Mouse (Mus musculus) erythroblast, embryonic 14.5 days (primary cell): ENCODE results near the gene Tmem131. TPM values are rescaled to one million over a fixed set of nuclear protein-coding genes. Genes with fewer than 3 reads are reported as not detected.

ENCODE experiments used
- H3K27me3 ChIP-seq: 2 replicates; pipeline ENCODE4 v1.6.1; 2012; ENCODE audit warnings: inconsistent platforms; ENCODE audit not compliant: control insufficient read depth
- H3K36me3 ChIP-seq: 2 replicates; pipeline ENCODE4 v1.6.1; 2012; ENCODE audit warnings: mild to moderate bottlenecking, inconsistent platforms; ENCODE audit not compliant: control insufficient read depth
- H3K4me1 ChIP-seq: 2 replicates; pipeline ENCODE4 v1.6.1; 2012; ENCODE audit warnings: inconsistent platforms; ENCODE audit not compliant: control insufficient read depth
- H3K4me3 ChIP-seq: replicated peaks from 2 replicates; pipeline ENCODE3; 2012; ENCODE audit warnings: moderate library complexity, mild to moderate bottlenecking, inconsistent platforms
- H3K9me3 ChIP-seq: 2 replicates; pipeline ENCODE4 v1.6.1; 2012; ENCODE audit warnings: low read length, inconsistent platforms, mixed read lengths; ENCODE audit not compliant: control insufficient read depth
- GATA1 ChIP-seq: IDR thresholded peaks from 2 replicates; pipeline ENCODE4 v1.6.1; 2012; ENCODE audit warnings: low read length, inconsistent platforms, mixed read lengths
- TAL1 ChIP-seq: IDR thresholded peaks from 3 replicates; pipeline ENCODE4 v1.6.1; 2012; ENCODE audit warnings: low read length, inconsistent platforms, mixed read lengths
- polyA plus RNA-seq: library from polyadenylated mRNA; stranded (reverse); fragments of >175 nt; gene quantifications from 2 replicates; pipeline ENCODE4 v1.2.3, GENCODE M21; 2012

The Tmem131 gene
- polyA plus RNA-seq, 1 experiment: 7.8 TPM

- TF ChIP-seq GATA1 (no peak), TAL1 (no peak)
- Histone ChIP-seq H3K9me3 (no peaks in the 10 kb centered on the region), H3K27me3 (no peaks in the 10 kb centered on the region), H3K4me3 (no peak overlapping the region), H3K36me3 (peaks cover 100% of the 10 kb centered on the region), H3K4me1 (no peaks in the 10 kb centered on the region)
Measured at GRCm38 (mm10) chr1:36814271-36814903, 129.1 kb downstream of the Tmem131 start.

GRCm38 (mm10) chr1:36813415-36813814 lies 130.1 kb downstream of the Tmem131 start:
- TF ChIP-seq TAL1 (no peak), GATA1 (no peak)
- Histone ChIP-seq H3K36me3 (peaks cover 100% of the 10 kb centered on the region), H3K9me3 (no peaks in the 10 kb centered on the region), H3K27me3 (no peaks in the 10 kb centered on the region), H3K4me3 (no peak overlapping the region), H3K4me1 (no peaks in the 10 kb centered on the region)

GRCm38 (mm10) chr1:36811806-36812205 lies 131.7 kb downstream of the Tmem131 start:
- no peaks in the 10 kb centered on the region for H3K4me1 ChIP-seq
- H3K9me3 ChIP-seq: no peaks in the 10 kb centered on the region
- no peak for TF ChIP-seq GATA1
- no peak for TF ChIP-seq TAL1
- peaks cover 100% of the 10 kb centered on the region for H3K36me3 ChIP-seq
- H3K4me3 ChIP-seq: no peak overlapping the region
- no peaks in the 10 kb centered on the region for H3K27me3 ChIP-seq

- no peaks in the 10 kb centered on the region for H3K9me3 ChIP-seq
- no peaks in the 10 kb centered on the region for H3K27me3 ChIP-seq
- no peak for TF ChIP-seq TAL1
- no peak for TF ChIP-seq GATA1
- H3K4me3 ChIP-seq: no peak overlapping the region
- H3K36me3 ChIP-seq: peaks cover 100% of the 10 kb centered on the region
- H3K4me1 ChIP-seq: no peaks in the 10 kb centered on the region
Measured at GRCm38 (mm10) chr1:36807782-36808565, 135.5 kb downstream of the Tmem131 start.

- Histone ChIP-seq H3K9me3 (no peaks in the 10 kb centered on the region), H3K36me3 (peaks cover 97% of the 10 kb centered on the region), H3K27me3 (no peaks in the 10 kb centered on the region), H3K4me1 (no peaks in the 10 kb centered on the region), H3K4me3 (no peak overlapping the region)
- TF ChIP-seq TAL1 (no peak), GATA1 (no peak)
Measured at GRCm38 (mm10) chr1:36807086-36807485, 136.4 kb downstream of the Tmem131 start.

GRCm38 (mm10) chr1:36806181-36806905 lies 137.1 kb downstream of the Tmem131 start:
- no peaks in the 10 kb centered on the region for H3K27me3 ChIP-seq
- H3K4me3 ChIP-seq: no peak overlapping the region
- no peaks in the 10 kb centered on the region for H3K9me3 ChIP-seq
- H3K36me3 ChIP-seq: peaks cover 97% of the 10 kb centered on the region
- TF ChIP-seq GATA1 (no peak), TAL1 (no peak)
- H3K4me1 ChIP-seq: no peaks in the 10 kb centered on the region

GRCm38 (mm10) chr1:36804833-36805232 lies 138.6 kb downstream of the Tmem131 start:
- Histone ChIP-seq H3K9me3 (no peaks in the 10 kb centered on the region), H3K36me3 (peaks cover 97% of the 10 kb centered on the region), H3K27me3 (no peaks in the 10 kb centered on the region), H3K4me3 (no peak overlapping the region), H3K4me1 (no peaks in the 10 kb centered on the region)
- no peak for TF ChIP-seq GATA1

- no peak for TF ChIP-seq GATA1
- TF ChIP-seq TAL1: no peak
- H3K36me3 ChIP-seq: peaks cover 97% of the 10 kb centered on the region
- no peaks in the 10 kb centered on the region for H3K27me3 ChIP-seq
- H3K4me3 ChIP-seq: no peak overlapping the region
- H3K4me1 ChIP-seq: no peaks in the 10 kb centered on the region
- H3K9me3 ChIP-seq: no peaks in the 10 kb centered on the region
Measured at GRCm38 (mm10) chr1:36804259-36804658, 139.2 kb downstream of the Tmem131 start.

- Histone ChIP-seq H3K4me3 (no peak overlapping the region), H3K9me3 (no peaks in the 10 kb centered on the region), H3K36me3 (peaks cover 97% of the 10 kb centered on the region), H3K4me1 (no peaks in the 10 kb centered on the region), H3K27me3 (no peaks in the 10 kb centered on the region)
- no peak for TF ChIP-seq TAL1
- no peak for TF ChIP-seq GATA1
Measured at GRCm38 (mm10) chr1:36800379-36801011, 143.0 kb downstream of the Tmem131 start.
